Mouse (Mus musculus): Measurements from ENCODE around the gene Tedc1.

GRCm38 (mm10) chr12:113141531-113141973, 14.7 kb upstream of the Tedc1 start:
- TF ChIP-seq CTCF (IDR thresholded peaks at IDR 0.05; ENCODE audit: control insufficient read depth, insufficient read depth, insufficient read length), result no peak
- no peak for TF ChIP-seq USF1 (IDR thresholded peaks at IDR 0.05; ENCODE audit: low read depth)
- no peak for TF ChIP-seq MYOG (IDR thresholded peaks at IDR 0.05; ENCODE audit: control insufficient read depth, extremely low read depth, insufficient read length)
- TF ChIP-seq CEBPB (IDR thresholded peaks at IDR 0.05; ENCODE audit: low read depth), result no peak

All from C2C12 (cell line).